Mouse (Mus musculus) kidney, adult 2 months (tissue): ENCODE results near the gene Nlrp4f.

Experiments used
- CTCF ChIP-seq: fragments of 200-500 bp; conservative IDR thresholded peaks from 2 replicates; pipeline ENCODE4 v1.5.1; 2011; ENCODE audit warnings: low read depth, mild to moderate bottlenecking, control low read depth, low read length, moderate library complexity, mixed read lengths; ENCODE audit not compliant: insufficient read depth, insufficient read length
- POLR2A ChIP-seq: fragments of 200-500 bp; IDR thresholded peaks from one replicate; pipeline ENCODE4 v1.6.1; 2011; ENCODE audit warnings: low read depth, low read length, control low read depth

DNA sequence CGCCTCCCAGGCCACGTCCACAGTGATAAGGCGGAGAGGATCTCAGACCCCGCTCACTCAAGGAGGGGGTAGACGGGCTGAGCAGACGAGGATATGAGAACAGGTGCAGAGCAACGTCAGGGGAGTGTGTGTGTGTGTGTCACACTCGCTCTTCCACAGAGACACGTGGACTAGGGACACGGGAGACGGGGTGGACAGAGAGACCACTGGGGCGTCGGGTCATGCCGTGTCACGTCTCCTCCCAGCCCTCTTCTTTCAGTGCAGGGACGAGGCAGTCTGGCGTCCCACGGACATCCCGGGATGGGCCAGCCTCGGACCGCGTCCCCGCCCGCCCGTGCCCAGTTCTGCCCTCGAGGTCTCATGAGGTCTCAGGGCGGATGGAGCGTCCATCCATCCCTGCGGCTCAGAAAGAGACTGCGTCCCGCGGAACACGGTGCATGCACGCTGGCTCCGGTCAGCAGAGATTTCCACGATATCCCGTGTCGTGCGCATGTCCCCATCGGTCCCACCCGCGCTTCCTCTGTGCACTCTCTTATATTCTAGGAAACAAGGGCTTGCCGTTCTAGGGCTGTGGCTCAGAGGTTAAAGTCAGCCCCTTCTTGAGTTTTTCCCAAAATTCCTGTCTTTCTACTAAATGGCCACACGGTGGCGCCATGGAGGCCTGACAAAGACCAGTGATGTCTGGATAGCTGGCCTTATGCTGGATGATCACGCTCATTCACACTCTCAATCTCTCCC is 29.9 kb downstream of the Nlrp4f start:
- TF ChIP-seq CTCF (peak; percentile 79), POLR2A (no peak)
